Mouse (Mus musculus) Muller cell, postnatal 12 days (primary cell): ENCODE data around the gene Rbm26.

Experiments used
- DNase-seq: peaks from one replicate; pipeline ENCODE4 v3.0.0-alpha.2; 2015; ENCODE audit errors: inconsistent ontology term

Rbm26 gene

GRCm38 (mm10) chr14:105087001-105087400, 90.1 kb downstream of the Rbm26 start:
- no peak for DNase-seq

DNA sequence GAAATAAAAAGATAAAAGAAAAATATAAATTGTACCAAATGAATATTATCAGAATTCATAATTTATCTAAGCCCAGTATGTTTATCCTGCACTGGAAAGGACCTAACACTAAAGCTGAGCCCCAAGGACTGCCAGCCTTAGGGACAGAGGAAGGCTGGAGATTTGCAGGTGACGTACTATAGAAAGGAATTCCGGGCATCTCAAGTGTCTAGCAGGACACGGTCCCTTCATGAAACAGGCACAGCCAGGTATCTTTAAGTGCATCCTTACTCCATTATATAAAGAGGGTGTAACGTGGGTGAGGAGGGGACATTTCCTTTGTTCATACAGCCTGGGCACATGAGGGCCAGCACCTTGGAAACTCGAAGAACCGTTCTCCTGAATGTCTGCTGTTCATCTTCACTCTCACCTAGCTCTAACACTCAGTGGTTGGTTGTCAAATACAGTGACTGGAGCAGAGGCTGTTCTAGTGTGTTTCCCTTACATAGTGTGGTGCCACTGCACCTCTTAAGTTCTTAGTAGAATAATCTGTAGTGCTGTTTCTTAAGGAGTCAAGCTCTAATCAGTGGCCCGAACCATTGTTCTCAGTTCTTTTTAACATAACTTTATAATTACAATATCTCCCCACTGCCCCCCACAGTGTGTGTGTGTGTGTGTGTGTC, 91.7 kb downstream of the Rbm26 start:
- peak; percentile 33 for DNase-seq

GRCm38 (mm10) chr14:105084757-105085330, 92.3 kb downstream of the Rbm26 start:
- peak; percentile 38 for DNase-seq

- peak; percentile 6 for DNase-seq
Observed at GRCm38 (mm10) chr14:105084106-105084505, 93.0 kb downstream of the Rbm26 start.

DNA sequence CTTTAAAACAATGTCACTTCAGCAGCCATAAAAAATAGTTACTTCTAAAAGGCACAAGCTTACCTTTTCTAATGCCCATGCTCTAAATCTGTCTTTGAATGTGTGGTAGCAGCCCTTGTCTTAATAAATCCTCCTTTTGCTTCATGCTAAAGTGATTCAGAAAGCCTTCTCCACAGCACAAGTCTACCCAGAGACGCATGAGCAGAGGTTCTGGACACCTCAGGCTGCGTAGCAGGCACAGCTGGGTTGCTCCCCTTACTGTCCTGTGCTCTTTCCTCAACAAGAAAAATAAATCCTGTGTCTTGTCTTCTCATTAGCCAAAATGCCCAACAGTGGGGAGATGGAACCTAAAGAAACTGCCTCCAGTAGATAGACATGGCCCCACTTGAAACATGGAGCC, 102.4 kb downstream of the Rbm26 start:
- DNase-seq: no peak

- DNase-seq: no peak
Observed at GRCm38 (mm10) chr14:105074376-105074775, 102.8 kb downstream of the Rbm26 start.

- DNase-seq: no peak
Observed at GRCm38 (mm10) chr14:105071010-105071509, 106.1 kb downstream of the Rbm26 start.

DNA sequence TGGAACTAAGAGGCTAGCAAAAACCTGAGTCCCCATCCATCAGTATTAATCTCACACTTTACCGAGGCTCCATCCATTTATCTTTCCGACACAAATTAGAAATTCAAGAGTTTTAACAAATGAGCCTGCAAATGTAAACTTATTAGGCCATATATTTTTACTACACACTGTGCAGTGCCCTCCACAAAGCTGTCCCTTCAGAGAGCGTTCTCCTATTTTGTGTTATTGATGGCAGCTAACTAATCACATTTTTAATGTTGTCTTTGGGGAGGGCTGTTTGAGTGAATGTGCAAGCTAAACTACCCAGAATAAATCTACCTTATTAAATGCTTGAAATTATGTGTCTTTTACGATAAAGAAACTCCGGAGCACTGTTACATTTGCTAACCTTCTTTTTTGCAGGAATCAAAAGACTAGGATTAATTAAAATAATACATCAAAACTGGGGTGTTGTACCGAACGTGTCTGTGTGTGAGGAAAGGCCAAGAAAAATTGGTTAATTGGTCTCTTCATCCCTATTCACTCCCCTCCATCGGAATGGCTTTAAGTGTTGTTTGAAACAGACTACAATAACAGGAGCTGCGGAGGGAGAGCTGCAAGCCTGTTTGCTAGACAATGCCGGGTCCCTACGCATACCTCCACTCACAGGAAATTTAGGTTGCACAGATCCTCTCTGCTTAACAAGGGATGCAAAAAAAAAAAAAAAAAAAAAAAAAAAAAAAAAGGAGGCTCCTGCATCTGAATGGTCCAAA, 106.7 kb downstream of the Rbm26 start:
- DNase-seq: no peak

GRCm38 (mm10) chr14:105068060-105068459, 109.1 kb downstream of the Rbm26 start:
- DNase-seq: no peak

- no peak for DNase-seq
Observed at GRCm38 (mm10) chr14:105064243-105064642, 112.9 kb downstream of the Rbm26 start.

GRCm38 (mm10) chr14:105061230-105061629, 115.9 kb downstream of the Rbm26 start:
- DNase-seq: no peak

GRCm38 (mm10) chr14:105057934-105058333, 119.2 kb downstream of the Rbm26 start:
- no peak for DNase-seq
